ENCODE assay signal across 19 mouse cellular contexts in the genomic region with DNA sequence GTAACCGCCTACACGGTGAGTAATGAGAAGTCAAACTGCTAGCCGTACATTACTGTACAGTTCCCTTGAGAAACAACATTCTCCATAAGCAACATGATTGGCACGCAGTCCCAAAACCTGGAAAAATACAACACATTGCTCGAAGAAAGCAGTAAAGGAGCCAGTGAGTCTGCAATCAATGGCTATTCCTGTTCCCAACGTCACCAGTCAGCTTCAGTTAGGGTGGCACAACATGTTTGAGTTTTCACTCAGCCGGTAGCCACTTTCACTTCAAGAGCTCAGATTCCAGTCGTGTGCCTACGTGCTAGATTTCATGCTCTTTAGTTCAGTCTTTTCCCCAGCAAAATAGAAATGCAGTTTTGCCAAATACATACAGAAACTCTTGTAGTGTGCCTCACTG. TPM values are rescaled to one million over a fixed set of nuclear protein-coding genes. Genes with fewer than 3 reads are reported as not detected.
DNase-seq lines count a peak whose midpoint lies in the region; TF ChIP-seq lines count a peak whose summit lies in the region.
"Had no signal": no experiment of that assay in that cellular context is flagged by ENCODE, and none has a peak within 500 bp of the region (broad histone marks: within the 10 kb centered on the region; RNA-seq: fewer than 3 reads in every experiment).

No protein-coding gene starts in this region.

- intact Hi-C loops in heart, postnatal 36 days (cut with DNase I): no loop called here
- intact Hi-C loops in left cerebral cortex, adult 2 months (cut with DNase I): no loop called here

- DNase-seq in heart, adult 11 months: peak; percentile 81
- DNase-seq in heart, postnatal 36 days: no peak
- no peak for DNase-seq in left cerebral cortex, adult 2 months (ENCODE audit: extremely low spot score in 1 of 2, low spot score in 2 of 2)
- DNase-seq in left cerebral cortex, adult 11 months (ENCODE audit: low spot score): no peak
- DNase-seq in right cerebral cortex, adult 18-20 months: peak; percentile 50
- no peak for DNase-seq in right cerebral cortex, postnatal 25 days
- no peak for DNase-seq in spleen, adult 18-20 months
- DNase-seq: adrenal gland, adult 2 months; adrenal gland, postnatal 10 days; adrenal gland, postnatal 25 days; cerebellum, adult 11-12 months; cerebellum, adult 2 months; cerebellum, adult 9-10 months; cerebellum, postnatal 10 days; cerebellum, postnatal 25 days had no signal

- peak overlapping the region; percentile 51 for H3K27ac ChIP-seq in left cerebral cortex, adult 2 months
- H3K27ac ChIP-seq: embryonic facial prominence, embryonic 10.5 days; embryonic facial prominence, embryonic 12.5 days; forebrain, embryonic 13.5 days; forebrain, embryonic 15.5 days had no signal

- no peak for TF ChIP-seq CTCF in left cerebral cortex, adult 2 months (IDR thresholded peaks at IDR 0.05)

- H3K4me3 ChIP-seq in left cerebral cortex, adult 2 months: no peak overlapping the region
- H3K4me3 ChIP-seq: embryonic facial prominence, embryonic 10.5 days; embryonic facial prominence, embryonic 12.5 days; forebrain, embryonic 13.5 days; forebrain, embryonic 15.5 days had no signal

RNA-seq across cellular contexts. Expression of a gene that starts 19.7 kb away (rescaled TPM):
- 1 to 10 TPM; 4.1 to 4.7 TPM for total RNA-seq in heart, postnatal 36 days (2021)
- total RNA-seq in left cerebral cortex, adult 2 months (2021): 10 to 100 TPM; 14.5 to 14.9 TPM

RNA-seq across cellular contexts. Expression of a gene that starts 25.8 kb away (rescaled TPM):
- 10 to 100 TPM; 35.4 to 44.2 TPM for total RNA-seq in heart, postnatal 36 days (2021)
- total RNA-seq in left cerebral cortex, adult 2 months (2021): 10 to 100 TPM; 89.7 to 92.6 TPM

RNA-seq across cellular contexts. Expression of a gene that starts 43.7 kb away (rescaled TPM):
- 10 to 100 TPM; 63.3 to 73.1 TPM for total RNA-seq in heart, postnatal 36 days (2021)
- total RNA-seq in left cerebral cortex, adult 2 months (2021): 10 to 100 TPM; 84.2 to 94.0 TPM

Comparison
In these comparisons a context has a peak if more than half of its experiments do, and no peak if none do; other contexts are left out.
1. DNase-seq: peak in heart, adult 11 months (single experiment) and right cerebral cortex, adult 18-20 months (single experiment); none in heart, postnatal 36 days (0 of 2), left cerebral cortex, adult 2 months (0 of 2), left cerebral cortex, adult 11 months (single experiment), right cerebral cortex, postnatal 25 days (single experiment) and spleen, adult 18-20 months (0 of 2).